ENCODE assay signal across 8 mouse cellular contexts in the genomic region with DNA sequence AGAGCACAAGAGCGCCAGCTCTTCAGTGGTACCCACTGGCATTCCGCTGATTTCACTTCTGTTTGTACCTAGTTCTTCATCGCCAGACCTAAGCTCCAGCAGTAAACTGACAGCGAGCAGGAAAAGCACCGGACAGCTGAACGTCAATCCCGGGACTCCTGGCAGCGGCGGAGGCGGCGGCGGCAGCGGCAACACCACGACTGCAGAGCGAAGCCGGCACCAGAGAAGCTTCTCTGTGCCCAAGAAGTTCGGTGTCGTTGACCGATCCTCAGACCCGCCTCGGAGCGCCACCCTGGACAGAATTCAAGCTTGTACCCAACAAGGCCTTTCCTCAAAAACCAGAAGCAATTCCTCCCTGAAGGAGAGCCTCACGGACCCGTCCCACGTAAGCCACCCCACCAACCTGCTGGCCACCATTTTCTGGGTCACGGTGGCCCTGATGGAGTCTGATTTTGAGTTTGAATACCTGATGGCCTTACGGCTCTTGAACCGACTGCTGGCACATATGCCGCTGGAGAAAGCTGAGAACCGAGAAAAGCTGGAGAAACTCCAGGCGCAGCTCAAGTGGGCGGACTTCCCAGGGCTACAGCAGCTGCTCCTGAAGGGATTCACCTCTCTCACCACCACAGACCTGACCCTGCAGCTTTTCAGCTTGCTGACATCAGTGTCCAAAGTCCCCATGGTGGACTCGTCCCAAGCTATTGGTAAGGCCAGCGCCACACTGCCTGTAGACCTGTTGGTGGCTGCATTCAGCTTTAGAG.
A peak's percentile ranks its signal among the peaks of the same experiment; 100 is the strongest.
DNase-seq lines count a peak whose midpoint lies in the region; ATAC-seq and TF ChIP-seq lines count a peak whose summit lies in the region.

No protein-coding gene starts in this region.

- peak overlapping the region; percentile 6 for H3K4me3 ChIP-seq in erythroblast, embryonic 14.5 days (replicated peaks)
- H3K4me3 ChIP-seq in forebrain, embryonic 16.5 days (replicated peaks; ENCODE audit: low read length), result peak overlapping the region; percentile 17; the same call in 1 of the 2 replicates
- peak overlapping the region; percentile 14; the same call in 1 of the 2 replicates for H3K4me3 ChIP-seq in kidney, postnatal 0 days (replicated peaks; ENCODE audit: low read depth, low read length)
- H3K4me3 ChIP-seq in liver, embryonic 16.5 days (ENCODE audit: low read depth, low read length), result peak overlapping the region; percentile 45

- H3K36me3 ChIP-seq in erythroblast, embryonic 14.5 days (ENCODE audit: control insufficient read depth), result no peaks in the 10 kb centered on the region
- peaks cover 31% of the 10 kb centered on the region for H3K36me3 ChIP-seq in forebrain, embryonic 16.5 days (ENCODE audit: control insufficient read depth, insufficient read depth)
- 0 out of 2 replicates have a peak, but pooled peaks cover 12% of the 10 kb centered on the region for H3K36me3 ChIP-seq in kidney, postnatal 0 days (ENCODE audit: insufficient read depth, low read length)
- no peaks in the 10 kb centered on the region for H3K36me3 ChIP-seq in liver, embryonic 16.5 days (ENCODE audit: control insufficient read depth, insufficient read depth)

- no peaks in the 10 kb centered on the region; the same call in 1 of the 2 replicates for H3K27me3 ChIP-seq in erythroblast, embryonic 14.5 days (ENCODE audit: control insufficient read depth)
- H3K27me3 ChIP-seq in forebrain, embryonic 16.5 days (replicated peaks; ENCODE audit: control insufficient read depth, insufficient read depth, low read length), result no peaks in the 10 kb centered on the region
- no peaks in the 10 kb centered on the region for H3K27me3 ChIP-seq in kidney, postnatal 0 days (ENCODE audit: insufficient read depth, low read length)
- H3K27me3 ChIP-seq in liver, embryonic 16.5 days (ENCODE audit: control insufficient read depth, insufficient read depth, low read depth, low read length), result no peaks in the 10 kb centered on the region

- peak; percentile 88 for DNase-seq in cerebellum, adult 11-12 months
- no peak for DNase-seq in kidney, postnatal 0 days (ENCODE audit: low spot score)
- DNase-seq in ovary, adult 18-20 months (ENCODE audit: low spot score), result no peak
- DNase-seq in ovary, postnatal 36 days (ENCODE audit: low spot score), result no peak

- H3K9ac ChIP-seq in forebrain, embryonic 16.5 days (replicated peaks; ENCODE audit: low read depth, low read length), result no peak overlapping the region
- peak overlapping the region; percentile 19; the same call in 1 of the 2 replicates for H3K9ac ChIP-seq in kidney, postnatal 0 days (ENCODE audit: low read depth, low read length)
- H3K9ac ChIP-seq in liver, embryonic 16.5 days (ENCODE audit: low read depth, low read length), result peak overlapping the region; percentile 45

- no peaks in the 10 kb centered on the region for H3K4me1 ChIP-seq in erythroblast, embryonic 14.5 days (ENCODE audit: control insufficient read depth)
- H3K4me1 ChIP-seq in forebrain, embryonic 16.5 days (replicated peaks; ENCODE audit: control insufficient read depth, insufficient read depth, low read length), result peaks cover 5% of the 10 kb centered on the region; the same call in 1 of the 2 replicates
- no peaks in the 10 kb centered on the region for H3K4me1 ChIP-seq in kidney, postnatal 0 days (replicated peaks; ENCODE audit: insufficient read depth, low read length)
- no peaks in the 10 kb centered on the region for H3K4me1 ChIP-seq in liver, embryonic 16.5 days (ENCODE audit: control insufficient read depth, low read depth, low read length)

- 27% methylated on average over 34 of the region's 34 CpGs for WGBS in forebrain, embryonic 16.5 days
- 31% methylated on average over 34 of the region's 34 CpGs for WGBS in kidney, postnatal 0 days
- 55% methylated on average over 34 of the region's 34 CpGs for WGBS in liver, embryonic 16.5 days (ENCODE audit: insufficient replicate concordance)

- TF ChIP-seq CTCF in kidney, postnatal 0 days (IDR thresholded peaks at IDR 0.05; ENCODE audit: low read depth), result no peak

- no peak for ATAC-seq in erythroblast, adult 5-6 weeks (replicated peaks; ENCODE audit: low FRiP score, poor library complexity, severe bottlenecking)
- no peak for ATAC-seq in forebrain, embryonic 16.5 days
- ATAC-seq in kidney, postnatal 0 days (replicated peaks; ENCODE audit: low FRiP score, low read depth), result no peak; the same call in 1 of the 2 replicates
- peak; percentile 63 for ATAC-seq in liver, embryonic 16.5 days (ENCODE audit: low read depth)

- peaks cover 7% of the 10 kb centered on the region for H3K9me3 ChIP-seq in erythroblast, embryonic 14.5 days (ENCODE audit: control insufficient read depth, low read length)
- H3K9me3 ChIP-seq in forebrain, embryonic 16.5 days (ENCODE audit: control insufficient read depth, low read length), result peaks cover 4% of the 10 kb centered on the region; the same call in 1 of the 2 replicates
- H3K9me3 ChIP-seq in kidney, postnatal 0 days (replicated peaks; ENCODE audit: low read length), result no peaks in the 10 kb centered on the region
- no peaks in the 10 kb centered on the region for H3K9me3 ChIP-seq in liver, embryonic 16.5 days (replicated peaks; ENCODE audit: control insufficient read depth, low read length)

- no peak overlapping the region for H3K27ac ChIP-seq in forebrain, embryonic 16.5 days (ENCODE audit: low read length)
- H3K27ac ChIP-seq in kidney, postnatal 0 days, result no peak overlapping the region
- no peak overlapping the region for H3K27ac ChIP-seq in liver, embryonic 16.5 days (ENCODE audit: low read length)

- peak overlapping the region; percentile 46 for H3K4me2 ChIP-seq in forebrain, embryonic 16.5 days (ENCODE audit: low read length)
- peak overlapping the region; percentile 51 for H3K4me2 ChIP-seq in kidney, postnatal 0 days (ENCODE audit: low read length)
- peak overlapping the region; percentile 53 for H3K4me2 ChIP-seq in liver, embryonic 16.5 days (ENCODE audit: low read depth, low read length)
